Mouse (Mus musculus) heart, postnatal 10 days (tissue): Measurements from ENCODE around the gene 1700019D03Rik. TPM values are rescaled to one million over a fixed set of nuclear protein-coding genes. Genes with fewer than 3 reads are reported as not detected.
"Not testable (repeated sequence)": the region's sequence is repeated elsewhere in the genome, so short reads cannot be mapped to it uniquely, and the experiment has no call there.

ENCODE experiments used
- DNase-seq, 2 experiments: peaks; one replicate each; pipeline ENCODE4 v3.0.0; 2021
- intact Hi-C: fragments of 180-260 bp; cut with DNase I; formaldehyde crosslinking; loops from one replicate; pipeline ENCODE4 v1.15.1; 2025
- total RNA-seq, 2 experiments: library from RNA; stranded (reverse); gene quantifications; 2 replicates each; pipeline ENCODE4 v1.2.3; 2021

The 1700019D03Rik gene
- total RNA-seq, 2 experiments from 2014 or later: 1.8 to 2.1 TPM

- DNase-seq: no peak
- intact Hi-C loops: loop anchor here (10.0 kb wide), 1 partner anchor 202 kb away; no protein-coding TSS in a partner anchor
Observed at GRCm38 (mm10) chr1:52956746-52957145, 63.2 kb downstream of the 1700019D03Rik start.

DNA sequence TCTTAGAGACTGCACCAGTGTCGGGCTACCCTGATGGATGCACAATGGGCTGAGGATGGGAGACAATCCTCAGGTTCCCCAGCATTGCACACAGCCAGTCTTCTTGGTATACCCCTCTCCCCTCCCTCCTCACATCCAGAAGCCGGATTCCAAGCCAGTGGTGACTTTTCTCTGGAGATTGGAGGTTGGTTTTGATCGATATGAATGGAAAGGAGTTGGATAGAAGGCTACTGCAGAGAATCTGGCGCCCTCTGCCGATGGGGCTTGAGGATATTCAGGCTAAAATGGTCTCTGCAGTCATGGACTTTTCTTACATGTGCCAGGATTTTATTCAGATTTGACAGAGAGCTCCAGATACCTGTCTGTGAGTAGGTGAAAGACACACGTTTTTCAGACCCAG lies 64.9 kb downstream of the 1700019D03Rik start:
- intact Hi-C loops: loop anchor here (1.0 to 10.0 kb wide), 2 partner anchors 200 to 307 kb away; no protein-coding TSS in a partner anchor
- DNase-seq: peak; percentile 25 to 64

DNA sequence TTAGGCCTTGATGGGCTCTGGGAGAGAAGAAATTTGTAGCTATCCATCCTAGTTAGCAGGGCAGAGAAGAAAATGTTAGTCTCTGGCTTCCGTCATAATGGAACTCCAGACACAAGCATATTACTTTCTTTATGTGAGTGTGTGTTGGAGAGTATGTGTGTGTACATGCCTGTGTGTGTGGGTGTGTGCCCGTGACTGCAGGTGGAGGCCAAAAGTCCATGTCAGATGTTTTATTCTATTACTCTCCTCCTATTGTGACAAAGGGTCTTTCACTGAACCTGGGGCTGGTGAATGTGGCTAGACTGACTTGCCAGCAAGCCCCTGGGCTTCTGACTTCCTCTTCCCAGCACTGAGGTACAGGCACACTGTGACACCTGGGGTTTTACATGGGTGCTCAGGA lies 65.5 kb downstream of the 1700019D03Rik start:
- DNase-seq: no peak
- intact Hi-C loops: loop anchor here (5.0 to 10.0 kb wide), 2 partner anchors 78 to 200 kb away; no protein-coding TSS in a partner anchor

GRCm38 (mm10) chr1:52953548-52953947 lies 66.4 kb downstream of the 1700019D03Rik start:
- intact Hi-C loops: loop anchor here (5.0 to 10.0 kb wide), 2 partner anchors 79 to 199 kb away; no protein-coding TSS in a partner anchor
- DNase-seq: no peak

DNA sequence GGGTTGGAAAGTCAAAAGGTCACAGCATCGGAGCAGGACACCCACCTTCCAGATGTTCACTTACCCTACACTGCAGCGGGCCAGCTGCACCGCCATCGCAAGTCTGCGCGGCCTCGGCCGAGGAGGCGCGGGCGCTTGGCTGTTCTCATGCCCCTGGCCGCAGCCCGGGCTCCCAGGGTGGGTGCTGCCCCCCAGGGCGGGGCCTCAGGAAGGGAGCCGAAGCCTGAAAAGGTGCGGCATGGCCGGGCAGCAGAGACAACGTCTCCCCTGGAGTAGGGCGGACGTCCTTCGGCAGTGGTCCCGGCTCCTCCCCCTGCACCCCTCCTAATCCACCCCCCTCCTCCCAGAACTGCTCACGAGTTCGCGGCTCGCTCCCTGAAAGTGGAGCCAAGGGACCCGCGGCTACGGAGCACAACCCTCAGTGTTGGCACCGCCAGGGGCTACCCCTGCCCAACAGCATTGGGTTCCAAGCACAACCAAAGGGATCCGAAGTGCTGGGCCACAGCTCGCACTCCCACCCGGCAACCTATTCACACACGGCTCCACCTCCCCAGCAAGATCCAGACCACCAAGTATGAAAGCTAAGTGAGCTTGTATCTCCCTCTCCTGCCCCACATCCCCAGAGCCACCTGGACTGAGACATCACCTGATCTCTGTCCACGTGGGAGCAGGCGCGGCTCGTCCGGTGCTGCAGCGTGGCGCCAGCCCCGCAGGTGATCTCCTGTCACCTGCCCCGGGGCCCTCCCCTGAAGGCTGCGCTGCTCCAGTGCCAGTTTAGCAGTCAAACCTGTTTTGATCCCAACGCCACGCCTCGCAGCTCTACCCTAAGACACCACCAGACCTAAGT lies 67.2 kb downstream of the 1700019D03Rik start:
- peak in 1 of 2 experiments; percentile 9 for DNase-seq
- intact Hi-C loops: loop anchor here (5.0 to 10.0 kb wide), 2 partner anchors 80 to 198 kb away; no protein-coding TSS in a partner anchor

DNA sequence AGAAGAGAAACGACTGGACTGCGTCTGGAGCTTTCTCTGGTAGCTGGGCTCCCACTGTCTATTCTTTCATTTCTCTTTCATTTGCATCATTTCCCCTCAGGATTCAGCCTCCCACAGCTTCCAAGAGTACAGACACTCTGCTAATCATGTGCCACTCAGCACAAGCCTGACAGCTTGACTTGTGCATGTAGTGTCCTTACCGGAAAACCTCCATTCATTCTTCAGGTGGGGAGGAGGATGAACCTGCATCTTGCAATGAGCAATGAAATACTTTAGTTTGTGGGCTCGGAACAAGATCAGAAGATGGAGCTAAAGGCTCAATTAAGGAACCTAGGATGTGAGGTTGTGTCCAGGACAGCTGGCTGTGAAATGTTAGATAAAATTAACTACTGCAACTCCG lies 67.8 kb downstream of the 1700019D03Rik start:
- intact Hi-C loops: loop anchor here (5.0 to 10.0 kb wide), 2 partner anchors 80 to 197 kb away; no protein-coding TSS in a partner anchor
- peak in 1 of 2 experiments; percentile 20 for DNase-seq

GRCm38 (mm10) chr1:52951146-52951868 lies 68.7 kb downstream of the 1700019D03Rik start:
- intact Hi-C loops: loop anchor here (5.0 to 10.0 kb wide), 2 partner anchors 81 to 197 kb away; no protein-coding TSS in a partner anchor
- DNase-seq: no peak

DNA sequence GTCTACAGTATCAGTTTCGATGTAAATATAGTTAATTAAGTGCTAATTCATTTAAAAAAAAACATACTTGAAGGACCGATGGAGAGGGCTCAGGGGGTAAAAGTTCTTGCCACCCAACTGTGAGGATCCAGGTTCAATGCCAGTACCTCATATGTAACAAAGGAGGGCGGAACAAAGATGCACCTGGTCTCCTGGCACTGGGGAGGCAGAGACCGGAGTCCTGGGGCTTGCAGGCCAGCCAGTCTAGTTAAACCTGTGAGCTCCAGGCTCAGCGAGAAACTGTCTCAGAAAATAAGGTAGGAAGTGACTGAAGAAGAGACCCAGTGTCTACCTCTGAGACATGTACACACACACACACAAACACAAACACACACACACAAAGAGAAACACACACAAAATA lies 72.1 kb downstream of the 1700019D03Rik start:
- intact Hi-C loops: no loop called here
- no peak for DNase-seq

DNA sequence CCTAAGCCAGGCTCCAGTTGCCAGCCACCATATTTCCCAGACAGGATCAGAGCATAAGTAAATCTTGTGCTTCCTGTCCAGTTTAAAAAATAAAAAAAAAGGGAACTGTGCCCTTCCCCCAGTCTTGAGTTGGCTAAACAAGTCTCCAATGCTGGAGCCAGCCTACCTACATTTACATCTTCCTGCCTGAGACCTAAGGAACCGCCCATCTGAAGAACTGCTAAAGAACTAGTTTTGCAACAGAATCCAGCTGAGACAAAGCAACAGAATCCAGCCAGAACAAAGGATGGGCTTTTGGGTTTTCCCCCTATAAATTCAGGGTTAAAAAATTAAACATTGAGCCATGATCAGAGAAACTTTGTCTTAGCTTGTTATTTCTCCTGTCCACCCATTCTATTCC lies 81.0 kb downstream of the 1700019D03Rik start:
- DNase-seq: no peak
- intact Hi-C loops: no loop called here

DNA sequence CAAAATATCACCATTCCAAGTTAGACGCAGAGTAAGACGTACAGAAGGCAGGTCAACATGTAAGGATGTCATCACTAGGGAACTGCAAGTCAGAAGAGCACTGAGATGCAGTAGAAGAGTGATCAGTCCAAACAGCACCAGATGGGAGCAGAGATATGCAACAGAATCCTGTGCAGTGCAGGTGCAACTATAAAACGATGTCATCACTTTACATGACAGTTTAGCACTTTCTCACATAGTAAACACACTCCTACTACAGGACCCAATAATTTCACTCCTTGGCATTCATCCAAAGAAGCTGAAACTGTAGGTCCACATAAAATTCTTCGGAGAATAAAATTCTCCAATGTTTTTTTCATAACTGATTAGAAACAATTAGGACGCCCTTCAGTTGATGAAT lies 85.5 kb downstream of the 1700019D03Rik start:
- intact Hi-C loops: no loop called here
- no peak for DNase-seq

- DNase-seq, intact Hi-C loops: not testable (repeated sequence)
Observed at GRCm38 (mm10) chr1:52924482-52924881, 95.5 kb downstream of the 1700019D03Rik start.

DNA sequence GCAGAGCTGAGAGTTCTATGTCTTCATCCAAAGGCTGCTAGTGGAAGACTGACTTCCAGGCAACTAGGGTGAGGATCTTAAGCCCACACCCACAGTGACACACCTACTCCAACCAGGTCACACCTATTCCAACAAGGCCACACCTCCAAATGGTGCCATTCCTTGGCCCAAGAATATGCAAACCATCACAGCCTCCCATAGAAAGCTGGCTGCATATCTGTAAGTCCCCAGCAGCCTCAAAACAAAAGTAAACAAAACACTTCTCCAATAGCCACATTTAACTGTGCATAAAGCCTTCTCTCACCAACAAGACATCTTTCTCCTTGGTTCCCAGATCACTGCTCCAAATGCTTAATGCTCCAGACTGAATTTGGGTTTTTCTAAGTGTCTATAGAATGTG lies 101.1 kb downstream of the 1700019D03Rik start:
- intact Hi-C loops, DNase-seq: not testable (repeated sequence)

GRCm38 (mm10) chr1:52916655-52917054 lies 103.3 kb downstream of the 1700019D03Rik start:
- intact Hi-C loops: no loop called here
- DNase-seq: no peak

DNA sequence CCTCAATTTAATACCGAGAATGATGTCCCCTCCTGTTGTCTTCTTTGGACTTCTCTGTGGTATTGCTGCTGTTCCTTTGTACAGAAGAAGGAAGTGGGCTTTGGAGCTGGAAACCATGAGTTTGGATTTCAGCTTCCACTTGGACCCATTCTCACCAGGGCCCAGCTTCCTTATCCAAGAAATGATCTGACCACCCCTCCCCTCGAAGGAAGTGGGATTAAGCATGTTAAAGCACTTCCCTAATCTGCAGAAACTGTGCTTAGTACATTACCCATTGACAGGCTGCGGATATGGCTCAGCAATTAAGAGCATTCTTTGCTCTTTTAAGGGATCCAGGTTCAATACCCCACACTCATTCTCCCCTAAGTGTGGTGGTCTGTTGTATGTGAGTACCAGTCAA lies 110.2 kb downstream of the 1700019D03Rik start:
- intact Hi-C loops: no loop called here
- DNase-seq: no peak

DNA sequence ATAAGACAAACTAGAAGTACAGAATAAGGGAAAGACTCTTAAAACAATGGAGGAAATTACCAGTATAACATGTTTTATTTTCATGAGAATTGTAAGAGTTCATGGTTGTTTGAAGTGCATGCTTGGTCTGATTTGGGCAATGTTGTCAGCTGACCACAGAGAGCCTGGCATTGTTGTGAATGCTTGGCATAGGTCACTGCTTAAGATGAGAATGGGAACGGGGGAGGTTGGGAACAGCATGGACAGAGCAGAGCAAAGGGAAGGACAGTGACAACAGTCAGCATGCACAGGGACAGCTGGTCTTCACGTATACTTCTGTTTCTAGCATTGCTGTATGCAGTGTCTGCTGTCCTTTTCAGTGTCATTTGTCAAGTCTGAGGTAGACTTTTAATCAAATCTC lies 135.8 kb downstream of the 1700019D03Rik start:
- intact Hi-C loops: no loop called here
- DNase-seq: no peak

Other genes with a start within 250 kb of the 1700019D03Rik start
- 10 to 100 TPM; 23.0 to 25.8 TPM for gene Inpp1, start 202.5 kb downstream of the 1700019D03Rik start, total RNA-seq
- gene Hibch, start 175.2 kb downstream of the 1700019D03Rik start, total RNA-seq: 10 to 100 TPM; 62.1 to 63.6 TPM
- not detected for gene Mstn, start 41.5 kb upstream of the 1700019D03Rik start, total RNA-seq
- not detected for gene 1700019A02Rik, start 167.5 kb upstream of the 1700019D03Rik start, total RNA-seq